Mouse (Mus musculus) MEL (cell line): Measurements from ENCODE around the gene Csnk1e. TPM values are rescaled to one million over a fixed set of nuclear protein-coding genes. Genes with fewer than 3 reads are reported as not detected.

Experiments
- DNase-seq: peaks from one replicate; pipeline ENCODE4 v3.0.0; 2011; ENCODE audit warnings: low read depth, low spot score
- H3K27ac ChIP-seq: 2 replicates; pipeline ENCODE4 v1.5.1; 2012; ENCODE audit warnings: low read depth, mild to moderate bottlenecking, control low read depth, low read length, moderate library complexity; ENCODE audit not compliant: control insufficient read depth
- H3K27me3 ChIP-seq, 2 experiments: fragments of 150-350 bp in 1 of 2; sonication (generic) in 1 of 2; 2 replicates each; pipeline ENCODE4 v1.6.1; 2012; ENCODE audit warnings: low read length in 2 of 2, mild to moderate bottlenecking in 2 of 2, improper control_type of control experiment in 1 of 2, moderate library complexity in 1 of 2; ENCODE audit not compliant: insufficient read depth in 2 of 2, control insufficient read depth in 1 of 2
- H3K36me3 ChIP-seq, 2 experiments: 2 replicates each; pipeline ENCODE4 v1.6.1; 2012 to 2014; ENCODE audit warnings: low read length in 2 of 2, improper control_type of control experiment in 1 of 2, inconsistent platforms in 1 of 2, mild to moderate bottlenecking in 1 of 2; ENCODE audit not compliant: insufficient read depth in 2 of 2, control insufficient read depth in 1 of 2
- H3K4me1 ChIP-seq, 2 experiments: fragments of 150-350 bp in 1 of 2; sonication (generic) in 1 of 2; 2 replicates each; pipeline ENCODE4 v1.6.1; 2012; ENCODE audit warnings: low read length in 2 of 2, improper control_type of control experiment in 1 of 2, mild to moderate bottlenecking in 1 of 2; ENCODE audit not compliant: insufficient read depth in 2 of 2, control insufficient read depth in 1 of 2
- H3K4me3 ChIP-seq, 2 experiments: fragments of 150-350 bp in 1 of 2; sonication (generic) in 1 of 2; 2 replicates each; pipeline ENCODE4 v1.5.1; 2012; ENCODE audit warnings: low read depth in 2 of 2, low read length in 2 of 2, mild to moderate bottlenecking in 2 of 2, moderate library complexity in 2 of 2, control low read depth in 1 of 2, improper control_type of control experiment in 1 of 2; ENCODE audit not compliant: control insufficient read depth in 1 of 2, insufficient read depth in 1 of 2
- H3K79me2 ChIP-seq: 2 replicates; pipeline ENCODE4 v1.6.1; 2012; ENCODE audit warnings: mild to moderate bottlenecking, low read length, moderate library complexity; ENCODE audit not compliant: control insufficient read depth, poor library complexity, insufficient read depth
- H3K9ac ChIP-seq: 2 replicates; pipeline ENCODE4 v1.6.1; 2012; ENCODE audit warnings: low read depth, mild to moderate bottlenecking, control low read depth, low read length, moderate library complexity; ENCODE audit not compliant: control insufficient read depth, poor library complexity, severe bottlenecking
- H3K9me3 ChIP-seq: fragments of 150-350 bp; sonication (generic); replicated peaks from 2 replicates; pipeline ENCODE4 v1.6.1; 2012; ENCODE audit warnings: mild to moderate bottlenecking, low read length, improper control_type of control experiment, moderate library complexity; ENCODE audit not compliant: insufficient read depth
- CHD1 ChIP-seq: IDR thresholded peaks from 2 replicates; pipeline ENCODE4 v1.6.1; 2012; ENCODE audit warnings: low read depth, mild to moderate bottlenecking, inconsistent platforms, low read length, improper control_type of control experiment
- CHD2 ChIP-seq: IDR thresholded peaks from 2 replicates; pipeline ENCODE4 v1.6.1; 2011; ENCODE audit warnings: low read length, improper control_type of control experiment
- CTCF ChIP-seq, 3 experiments: IDR thresholded peaks in 2 of 3; conservative IDR thresholded peaks in 1 of 3; 2 replicates each; pipeline ENCODE4 v1.5.1; 2011 to 2012; ENCODE audit warnings: low read length in 3 of 3, low read depth in 2 of 3, mild to moderate bottlenecking in 2 of 3, improper control_type of control experiment in 1 of 3, inconsistent platforms in 1 of 3, mixed read lengths in 1 of 3, moderate library complexity in 1 of 3; ENCODE audit not compliant: control insufficient read depth in 1 of 3, insufficient read depth in 1 of 3, poor library complexity in 1 of 3, severe bottlenecking in 1 of 3
- E2F4 ChIP-seq: IDR thresholded peaks from 2 replicates; pipeline ENCODE4 v1.6.1; 2011; ENCODE audit warnings: low read depth, low read length, improper control_type of control experiment, borderline replicate concordance
- ELF1 ChIP-seq: IDR thresholded peaks from 2 replicates; pipeline ENCODE4 v1.6.1; 2014; ENCODE audit warnings: low read depth, mild to moderate bottlenecking, inconsistent platforms, low read length, improper control_type of control experiment, moderate library complexity
- EP300 ChIP-seq, 2 experiments: IDR thresholded peaks; 2 replicates each; pipeline ENCODE4 v1.6.1; 2011; ENCODE audit warnings: improper control_type of control experiment in 2 of 2, low read length in 2 of 2, low read depth in 1 of 2, mild to moderate bottlenecking in 1 of 2
- ETS1 ChIP-seq: IDR thresholded peaks from 2 replicates; pipeline ENCODE4 v1.6.1; 2012; ENCODE audit warnings: low read depth, mild to moderate bottlenecking, inconsistent platforms, low read length, improper control_type of control experiment, moderate library complexity
- GABPA ChIP-seq: IDR thresholded peaks from 2 replicates; pipeline ENCODE4 v1.6.1; 2012; ENCODE audit warnings: low read depth, mild to moderate bottlenecking, inconsistent platforms, low read length, improper control_type of control experiment, moderate library complexity
- GATA1 ChIP-seq: IDR thresholded peaks from 2 replicates; pipeline ENCODE4 v1.6.1; 2011; ENCODE audit warnings: low read depth, low read length, improper control_type of control experiment
- JUND ChIP-seq: IDR thresholded peaks from 2 replicates; pipeline ENCODE4 v1.6.1; 2011; ENCODE audit warnings: low read depth, mild to moderate bottlenecking, improper control_type of control experiment, low read length
- KAT2A ChIP-seq: conservative IDR thresholded peaks from 2 replicates; pipeline ENCODE4 v1.6.1; 2012; ENCODE audit warnings: low read depth, low read length, improper control_type of control experiment, inconsistent platforms
- MAX ChIP-seq: IDR thresholded peaks from 2 replicates; pipeline ENCODE4 v1.6.1; 2011; ENCODE audit warnings: low read length, improper control_type of control experiment
- MAZ ChIP-seq: IDR thresholded peaks from 2 replicates; pipeline ENCODE4 v1.6.1; 2012; ENCODE audit warnings: low read depth, mild to moderate bottlenecking, inconsistent platforms, low read length, improper control_type of control experiment
- MEF2A ChIP-seq: IDR thresholded peaks from 2 replicates; pipeline ENCODE4 v1.6.1; 2014; ENCODE audit warnings: low read depth, mild to moderate bottlenecking, inconsistent platforms, low read length, improper control_type of control experiment; ENCODE audit not compliant: poor library complexity, insufficient replicate concordance, severe bottlenecking; ENCODE audit errors: extremely low read depth
- MXI1 ChIP-seq: IDR thresholded peaks from 2 replicates; pipeline ENCODE4 v1.6.1; 2011; ENCODE audit warnings: mild to moderate bottlenecking, low read depth, low read length, improper control_type of control experiment
- MYB ChIP-seq: IDR thresholded peaks from 2 replicates; pipeline ENCODE4 v1.6.1; 2011; ENCODE audit warnings: mild to moderate bottlenecking, low read depth, low read length, improper control_type of control experiment
- MYC ChIP-seq: IDR thresholded peaks from 2 replicates; pipeline ENCODE4 v1.6.1; 2011; ENCODE audit warnings: low read depth, mild to moderate bottlenecking, low read length, improper control_type of control experiment, moderate library complexity
- NRF1 ChIP-seq: IDR thresholded peaks from 2 replicates; pipeline ENCODE4 v1.6.1; 2014; ENCODE audit warnings: low read depth, mild to moderate bottlenecking, inconsistent platforms, low read length, improper control_type of control experiment, moderate library complexity; ENCODE audit not compliant: poor library complexity, insufficient read depth, severe bottlenecking
- POLR2AphosphoS2 ChIP-seq: IDR thresholded peaks from 2 replicates; pipeline ENCODE4 v1.6.1; 2011; ENCODE audit warnings: low read length, improper control_type of control experiment
- RAD21 ChIP-seq: IDR thresholded peaks from 2 replicates; pipeline ENCODE4 v1.6.1; 2011; ENCODE audit warnings: mild to moderate bottlenecking, low read depth, low read length, improper control_type of control experiment
- RCOR1 ChIP-seq: IDR thresholded peaks from 2 replicates; pipeline ENCODE4 v1.6.1; 2012; ENCODE audit warnings: low read depth, mild to moderate bottlenecking, inconsistent platforms, low read length, improper control_type of control experiment
- SIN3A ChIP-seq: IDR thresholded peaks from 2 replicates; pipeline ENCODE4 v1.6.1; 2012; ENCODE audit warnings: low read length, improper control_type of control experiment, inconsistent platforms
- SMC3 ChIP-seq: IDR thresholded peaks from 2 replicates; pipeline ENCODE4 v1.6.1; 2011; ENCODE audit warnings: low read depth, low read length, improper control_type of control experiment
- TAL1 ChIP-seq: IDR thresholded peaks from 2 replicates; pipeline ENCODE4 v1.6.1; 2012; ENCODE audit warnings: mild to moderate bottlenecking, inconsistent platforms, low read length, moderate library complexity, mixed read lengths
- TBP ChIP-seq: IDR thresholded peaks from 2 replicates; pipeline ENCODE4 v1.8.0; 2011; ENCODE audit warnings: low read depth, low read length, improper control_type of control experiment
- UBTF ChIP-seq: IDR thresholded peaks from 2 replicates; pipeline ENCODE4 v1.6.1; 2012; ENCODE audit warnings: low read depth, mild to moderate bottlenecking, inconsistent platforms, low read length, improper control_type of control experiment, moderate library complexity, borderline replicate concordance; ENCODE audit not compliant: insufficient read depth
- USF1 ChIP-seq: IDR thresholded peaks from 2 replicates; pipeline ENCODE4 v1.6.1; 2014; ENCODE audit warnings: low read depth, mild to moderate bottlenecking, inconsistent platforms, low read length, improper control_type of control experiment, moderate library complexity
- USF2 ChIP-seq, 2 experiments: IDR thresholded peaks; 2 replicates each; pipeline ENCODE4 v1.6.1; 2011 to 2012; ENCODE audit warnings: improper control_type of control experiment in 2 of 2, low read length in 2 of 2, borderline replicate concordance in 1 of 2, inconsistent platforms in 1 of 2, low read depth in 1 of 2, mild to moderate bottlenecking in 1 of 2; ENCODE audit not compliant: insufficient read depth in 1 of 2
- ZC3H11A ChIP-seq: IDR thresholded peaks from 2 replicates; pipeline ENCODE4 v1.6.1; 2012; ENCODE audit warnings: low read depth, mild to moderate bottlenecking, inconsistent platforms, low read length, improper control_type of control experiment
- ZKSCAN1 ChIP-seq: IDR thresholded peaks from 2 replicates; pipeline ENCODE4 v1.6.1; 2012; ENCODE audit warnings: low read depth, mild to moderate bottlenecking, inconsistent platforms, low read length, improper control_type of control experiment, moderate library complexity
- ZMIZ1 ChIP-seq: IDR thresholded peaks from 2 replicates; pipeline ENCODE4 v1.6.1; 2012; ENCODE audit warnings: low read depth, mild to moderate bottlenecking, inconsistent platforms, low read length, improper control_type of control experiment, moderate library complexity
- ZNF384 ChIP-seq: IDR thresholded peaks from 2 replicates; pipeline ENCODE4 v1.6.1; 2012; ENCODE audit warnings: low read depth, mild to moderate bottlenecking, inconsistent platforms, low read length, improper control_type of control experiment
- polyA plus RNA-seq, 2 experiments: library from polyadenylated mRNA; stranded (reverse) in 1 of 2; unstranded in 1 of 2; fragments of >175 nt in 1 of 2; fragments of >200 nt in 1 of 2; gene quantifications; 2 replicates each; pipeline versions ENCODE4 v1.2.1 to v1.2.4; 2012; ENCODE audit warnings: low replicate concordance in 2 of 2, low read depth in 1 of 2; ENCODE audit not compliant: insufficient read length in 2 of 2, insufficient read depth in 1 of 2, missing spikeins in 1 of 2
- total RNA-seq: library from RNA; depleted of rRNA; stranded (reverse); fragments of 300-350 nt; gene quantifications from 2 replicates; pipeline ENCODE4 v1.2.3, GENCODE M21; 2012

The Csnk1e gene
- total and polyA plus RNA-seq, 3 experiments, result 28.5 to 58.1 TPM; not detected in 1

DNA sequence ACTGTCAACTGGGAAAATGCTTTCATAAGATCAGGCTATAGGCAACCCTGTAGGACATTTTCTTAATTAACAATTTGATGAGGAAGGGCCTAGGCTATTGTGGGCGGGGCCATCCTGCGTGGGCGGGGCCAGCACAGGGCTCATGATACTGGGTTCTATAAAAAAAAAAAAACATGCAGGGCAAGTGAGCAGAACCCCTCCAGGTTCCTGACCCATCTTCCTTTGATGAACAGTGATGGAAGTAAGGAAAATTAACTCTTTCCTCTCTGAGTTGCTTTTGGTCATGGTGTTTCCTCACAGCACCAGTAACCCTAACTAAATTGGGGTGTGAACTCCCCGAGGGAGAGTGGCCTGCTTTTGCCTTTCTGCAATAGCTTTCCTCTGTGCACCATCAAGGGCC is 26.8 kb downstream of the Csnk1e start:
- H3K36me3 ChIP-seq, result peaks cover 4 to 16% of the 10 kb centered on the region in 2 experiments; a peak in 3 of 4 replicates

GRCm38 (mm10) chr15:79427516-79427915 is 27.9 kb downstream of the Csnk1e start:
- no peak overlapping the region for H3K9ac ChIP-seq
- H3K79me2 ChIP-seq, result no peaks in the 10 kb centered on the region
- peaks cover 3 to 17% of the 10 kb centered on the region in 2 experiments for H3K4me1 ChIP-seq
- no peaks in the 10 kb centered on the region for H3K27me3 ChIP-seq
- peak; percentile 90 for DNase-seq
- peaks cover 4 to 16% of the 10 kb centered on the region in 2 experiments; a peak in 3 of 4 replicates for H3K36me3 ChIP-seq
- no peaks in the 10 kb centered on the region for H3K9me3 ChIP-seq
- no peak overlapping the region for H3K27ac ChIP-seq
- no peak overlapping the region for H3K4me3 ChIP-seq
- TF ChIP-seq JUND (no peak), MAZ (no peak), KAT2A (no peak), RAD21 (no peak), ZMIZ1 (no peak), MYC (no peak), SMC3 (no peak), EP300 (IDR thresholded peaks at IDR 0.05; ENCODE audit: low read depth in 1 of 2, low read length in 2 of 2) (peak; percentile 90 to 91), ELF1 (no peak), MEF2A (no peak), NRF1 (no peak), MYB (0 out of 2 replicates have a peak, but pooled peaks have one; percentile 21), USF2 (IDR thresholded peaks at IDR 0.05; ENCODE audit: borderline replicate concordance in 1 of 2, insufficient read depth in 1 of 2, low read depth in 1 of 2, low read length in 2 of 2) (no peak), MXI1 (no peak; the same call in 1 of the 2 replicates), MAX (no peak), GATA1 (peak; percentile 91), ZC3H11A (no peak), USF1 (no peak), CHD2 (no peak), RCOR1 (peak; percentile 96), ZKSCAN1 (no peak; the same call in 1 of the 2 replicates), UBTF (no peak), POLR2AphosphoS2 (no peak), TBP (no peak), E2F4 (no peak), GABPA (no peak), TAL1 (peak; percentile 75), SIN3A (peak; percentile 75), CTCF (IDR thresholded peaks at IDR 0.05 in 2 of 3, conservative IDR thresholded peaks at IDR 0.05 in 1 of 3; ENCODE audit: control insufficient read depth in 1 of 3, insufficient read depth in 1 of 3, low read depth in 2 of 3, low read length in 3 of 3, poor library complexity in 1 of 3, severe bottlenecking in 1 of 3) (no peak), CHD1 (no peak), ETS1 (peak; percentile 84)

More for the DNA sequence above, 26.8 kb downstream of the Csnk1e start:
- Histone ChIP-seq H3K4me3 (no peak overlapping the region), H3K79me2 (no peaks in the 10 kb centered on the region), H3K9me3 (no peaks in the 10 kb centered on the region), H3K4me1 (peaks cover 3 to 17% of the 10 kb centered on the region in 2 experiments), H3K27me3 (no peaks in the 10 kb centered on the region), H3K27ac (no peak overlapping the region), H3K9ac (no peak overlapping the region)
- TF ChIP-seq NRF1, result no peak
- peak; percentile 52; the same call in 1 of the 2 replicates for TF ChIP-seq ZNF384
- no peak for DNase-seq
